Mouse (Mus musculus) CH12.LX (cell line): ENCODE measurements at regions not wholly inside any gene's neighbourhood (a gene's known extent, or its start where the extent isn't known, plus 50 kb on each side); places are given as distances from the start of the nearest gene placed in this dataset.

Experiments used
- DNase-seq: peaks from one replicate; pipeline ENCODE4 v3.0.0-alpha.2; 2013; ENCODE audit errors: extremely low read depth
- H3K27ac ChIP-seq: 2 replicates; pipeline ENCODE4 v1.5.1; 2012; ENCODE audit warnings: low read depth, mild to moderate bottlenecking, control low read depth, moderate library complexity; ENCODE audit not compliant: insufficient read depth
- H3K27me3 ChIP-seq: replicated peaks from 2 replicates; pipeline ENCODE3; 2012; ENCODE audit warnings: inconsistent platforms
- H3K36me3 ChIP-seq, 2 experiments: replicated peaks in 1 of 2; 2 replicates each; pipeline versions ENCODE3 to v1.6.1; 2012; ENCODE audit warnings: inconsistent platforms in 1 of 2, low read length in 1 of 2, mild to moderate bottlenecking in 1 of 2, mixed read lengths in 1 of 2, moderate library complexity in 1 of 2; ENCODE audit not compliant: control insufficient read depth in 1 of 2, insufficient read depth in 1 of 2
- H3K4me1 ChIP-seq, 2 experiments: 2 replicates each; pipeline ENCODE4 v1.6.1; 2012; ENCODE audit warnings: inconsistent platforms in 1 of 2, moderate library complexity in 1 of 2; ENCODE audit not compliant: insufficient read depth in 2 of 2, control insufficient read depth in 1 of 2
- H3K4me2 ChIP-seq: 2 replicates; pipeline ENCODE4 v1.6.1; 2012; ENCODE audit warnings: low read depth, mild to moderate bottlenecking, control low read depth; ENCODE audit not compliant: poor library complexity, insufficient read depth, severe bottlenecking
- H3K4me3 ChIP-seq, 3 experiments: fragments of 150-350 bp in 1 of 3; sonication (generic) in 1 of 3; replicated peaks in 1 of 3; 2 replicates each; pipeline versions ENCODE3 to v1.5.1; 2011 to 2012; ENCODE audit warnings: low read depth in 2 of 3, low read length in 2 of 3, mild to moderate bottlenecking in 2 of 3, moderate library complexity in 2 of 3, control low read depth in 1 of 3, improper control_type of control experiment in 1 of 3, inconsistent platforms in 1 of 3, mixed read lengths in 1 of 3; ENCODE audit not compliant: poor library complexity in 1 of 3
- H3K79me2 ChIP-seq: replicated peaks from 2 replicates; pipeline ENCODE4 v1.6.1; 2012; ENCODE audit warnings: mild to moderate bottlenecking, moderate library complexity; ENCODE audit not compliant: control insufficient read depth, poor library complexity, insufficient read depth, severe bottlenecking; ENCODE audit errors: extremely low read depth
- H3K9ac ChIP-seq: 2 replicates; pipeline ENCODE4 v1.6.1; 2012; ENCODE audit warnings: low read depth, mild to moderate bottlenecking, control low read depth, moderate library complexity; ENCODE audit not compliant: insufficient read depth
- H3K9me3 ChIP-seq: replicated peaks from 2 replicates; pipeline ENCODE3; 2012; ENCODE audit warnings: low read length, inconsistent platforms, mixed read lengths
- BHLHE40 ChIP-seq: IDR thresholded peaks from 2 replicates; pipeline ENCODE4 v1.6.1; 2011; ENCODE audit warnings: mild to moderate bottlenecking, low read depth, low read length, improper control_type of control experiment
- CHD1 ChIP-seq: IDR thresholded peaks from 2 replicates; pipeline ENCODE4 v1.6.1; 2012; ENCODE audit warnings: low read depth, low read length, improper control_type of control experiment, inconsistent platforms
- CHD2 ChIP-seq: IDR thresholded peaks from 2 replicates; pipeline ENCODE4 v1.6.1; 2011; ENCODE audit warnings: low read length, improper control_type of control experiment
- E2F4 ChIP-seq: IDR thresholded peaks from 2 replicates; pipeline ENCODE4 v1.6.1; 2011; ENCODE audit warnings: low read depth, low read length, improper control_type of control experiment; ENCODE audit not compliant: insufficient replicate concordance
- GABPA ChIP-seq: IDR thresholded peaks from 2 replicates; pipeline ENCODE4 v1.6.1; 2012; ENCODE audit warnings: low read depth, low read length, improper control_type of control experiment, inconsistent platforms; ENCODE audit not compliant: insufficient replicate concordance
- IRF4 ChIP-seq: IDR thresholded peaks from 2 replicates; pipeline ENCODE4 v1.6.1; 2014; ENCODE audit warnings: low read depth, mild to moderate bottlenecking, inconsistent platforms, low read length, improper control_type of control experiment
- JUN ChIP-seq: IDR thresholded peaks from 2 replicates; pipeline ENCODE4 v1.6.1; 2011; ENCODE audit warnings: low read depth, mild to moderate bottlenecking, low read length, improper control_type of control experiment, moderate library complexity; ENCODE audit not compliant: insufficient read depth
- JUND ChIP-seq: conservative IDR thresholded peaks from 2 replicates; pipeline ENCODE4 v1.6.1; 2011; ENCODE audit warnings: low read depth, low read length, improper control_type of control experiment
- MAFK ChIP-seq: IDR thresholded peaks from 2 replicates; pipeline ENCODE4 v1.6.1; 2011; ENCODE audit warnings: low read length, improper control_type of control experiment; ENCODE audit not compliant: insufficient replicate concordance
- MEF2A ChIP-seq: IDR thresholded peaks from 2 replicates; pipeline ENCODE4 v1.6.1; 2014; ENCODE audit warnings: low read depth, mild to moderate bottlenecking, inconsistent platforms, low read length, improper control_type of control experiment, borderline replicate concordance
- MXI1 ChIP-seq: IDR thresholded peaks from 2 replicates; pipeline ENCODE4 v1.6.1; 2011; ENCODE audit warnings: mild to moderate bottlenecking, low read depth, low read length, improper control_type of control experiment
- NRF1 ChIP-seq: IDR thresholded peaks from 2 replicates; pipeline ENCODE4 v1.6.1; 2014; ENCODE audit warnings: low read depth, mild to moderate bottlenecking, inconsistent platforms, low read length, improper control_type of control experiment, moderate library complexity
- PAX5 ChIP-seq: IDR thresholded peaks from 2 replicates; pipeline ENCODE4 v1.6.1; 2012; ENCODE audit warnings: low read length, inconsistent platforms, mixed read lengths
- POLR2A ChIP-seq: IDR thresholded peaks from 2 replicates; pipeline ENCODE4 v1.6.1; 2011; ENCODE audit warnings: low read depth, mild to moderate bottlenecking, improper control_type of control experiment, low read length
- SIN3A ChIP-seq: IDR thresholded peaks from 2 replicates; pipeline ENCODE4 v1.6.1; 2012; ENCODE audit warnings: low read length, improper control_type of control experiment, inconsistent platforms
- TBP ChIP-seq: conservative IDR thresholded peaks from 2 replicates; pipeline ENCODE4 v1.6.1; 2011; ENCODE audit warnings: low read depth, low read length, improper control_type of control experiment
- TCF12 ChIP-seq: IDR thresholded peaks from 2 replicates; pipeline ENCODE4 v1.6.1; 2014; ENCODE audit warnings: low read depth, mild to moderate bottlenecking, inconsistent platforms, low read length, improper control_type of control experiment
- UBTF ChIP-seq: IDR thresholded peaks from 2 replicates; pipeline ENCODE4 v1.6.1; 2012; ENCODE audit warnings: low read depth, mild to moderate bottlenecking, inconsistent platforms, low read length, improper control_type of control experiment, moderate library complexity
- USF1 ChIP-seq: IDR thresholded peaks from 2 replicates; pipeline ENCODE4 v1.6.1; 2014; ENCODE audit warnings: low read depth, mild to moderate bottlenecking, inconsistent platforms, low read length, improper control_type of control experiment
- USF2 ChIP-seq: conservative IDR thresholded peaks from 2 replicates; pipeline ENCODE4 v1.6.1; 2011; ENCODE audit warnings: low read depth, low read length, improper control_type of control experiment
- ZC3H11A ChIP-seq: IDR thresholded peaks from 2 replicates; pipeline ENCODE4 v1.6.1; 2012; ENCODE audit warnings: low read depth, mild to moderate bottlenecking, inconsistent platforms, low read length, improper control_type of control experiment
- ZKSCAN1 ChIP-seq: IDR thresholded peaks from 2 replicates; pipeline ENCODE4 v1.6.1; 2012; ENCODE audit warnings: low read depth, inconsistent platforms, low read length, improper control_type of control experiment, borderline replicate concordance
- ZNF384 ChIP-seq: IDR thresholded peaks from 2 replicates; pipeline ENCODE4 v1.6.1; 2012; ENCODE audit warnings: low read depth, low read length, improper control_type of control experiment, inconsistent platforms
- dilution Hi-C: fragments of 300-500 bp; cut with MboI; formaldehyde crosslinking; loops from 2 replicates; pipeline ENCODE4 v1.14.3; 2020; ENCODE audit warnings: low sequenced_read_pairs; ENCODE audit not compliant: extremely low pct_unique_long_range_greater_than_20kb, extremely low pct_ligation_motif_present
- in situ Hi-C: fragments of 300-500 bp; cut with MboI; formaldehyde crosslinking; loops from 3 replicates; pipeline ENCODE4 v1.14.3; 2019; ENCODE audit warnings: low sequenced_read_pairs, low pct_ligation_motif_present, low pct_unique_long_range_greater_than_20kb, mixed read lengths

GRCm38 (mm10) chr14:46015682-46016400 lies 357.9 kb upstream of the Ddhd1 start:
- DNase-seq, result no peak
- no peak overlapping the region for H3K4me2 ChIP-seq

GRCm38 (mm10) chr14:46016701-46017106 lies 358.8 kb upstream of the Ddhd1 start:
- Histone ChIP-seq H3K27ac (no peak overlapping the region), H3K9ac (no peak overlapping the region), H3K4me2 (no peak overlapping the region), H3K36me3 (no peaks in the 10 kb centered on the region), H3K4me3 (no peak overlapping the region), H3K9me3 (no peaks in the 10 kb centered on the region), H3K79me2 (no peaks in the 10 kb centered on the region), H3K27me3 (no peaks in the 10 kb centered on the region), H3K4me1 (no peaks in the 10 kb centered on the region)
- in situ Hi-C loops, result no loop called here
- TF ChIP-seq MAFK (no peak), IRF4 (no peak), TCF12 (no peak), MEF2A (no peak), GABPA (no peak), JUND (no peak), MXI1 (no peak), CHD1 (no peak), NRF1 (no peak), JUN (no peak), USF1 (no peak), TBP (no peak), E2F4 (no peak), UBTF (no peak)
- dilution Hi-C loops, result no loop called here
- no peak for DNase-seq

More at GRCm38 (mm10) chr14:46015682-46016400, 357.9 kb upstream of the Ddhd1 start:
- H3K4me1 ChIP-seq, result no peaks in the 10 kb centered on the region
- no peaks in the 10 kb centered on the region for H3K79me2 ChIP-seq
- H3K36me3 ChIP-seq, result no peaks in the 10 kb centered on the region
- H3K9ac ChIP-seq, result no peak overlapping the region
- H3K27me3 ChIP-seq, result no peaks in the 10 kb centered on the region
- no peak overlapping the region for H3K27ac ChIP-seq
- no peaks in the 10 kb centered on the region for H3K9me3 ChIP-seq
- dilution Hi-C loops (no loop called here), in situ Hi-C loops (no loop called here)
- TF ChIP-seq E2F4 (no peak), PAX5 (no peak), POLR2A (no peak), CHD2 (no peak), SIN3A (no peak), BHLHE40 (no peak), USF2 (no peak), ZC3H11A (no peak), MEF2A (no peak), ZNF384 (no peak), ZKSCAN1 (no peak), TCF12 (no peak)
- H3K4me3 ChIP-seq, result no peak overlapping the region
